Mouse (Mus musculus) heart, embryonic 15.5 days (tissue): ENCODE measurements around the gene Slc5a11. TPM values are rescaled to one million over a fixed set of nuclear protein-coding genes. Genes with fewer than 3 reads are reported as not detected.

Experiments
- ATAC-seq: fragments of 200-750 bp; cut with Nextera tagmentation; replicated peaks from 2 replicates; pipeline ENCODE4 v1.8.0; 2017; ENCODE audit warnings: low read depth, moderate TSS enrichment; ENCODE audit not compliant: insufficient number of reproducible peaks, insufficient read depth, low FRiP score
- H3K27ac ChIP-seq: fragments of 300-500 bp; sonication (generic); 2 replicates; pipeline ENCODE4 v1.5.1; 2015; ENCODE audit warnings: mild to moderate bottlenecking, inconsistent platforms
- H3K27me3 ChIP-seq: fragments of 300-500 bp; sonication (generic); 2 replicates; pipeline ENCODE4 v1.6.1; 2015; ENCODE audit warnings: inconsistent platforms
- H3K36me3 ChIP-seq: fragments of 300-500 bp; sonication (generic); 2 replicates; pipeline ENCODE4 v1.6.1; 2015; ENCODE audit warnings: mild to moderate bottlenecking, inconsistent platforms
- H3K4me1 ChIP-seq: fragments of 300-500 bp; sonication (generic); replicated peaks from 2 replicates; pipeline ENCODE4 v1.6.1; 2015; ENCODE audit warnings: inconsistent platforms
- H3K4me2 ChIP-seq: fragments of 300-500 bp; sonication (generic); 2 replicates; pipeline ENCODE4 v1.6.1; 2015; ENCODE audit warnings: inconsistent platforms, mild to moderate bottlenecking, moderate library complexity
- H3K4me3 ChIP-seq: fragments of 300-500 bp; sonication (generic); 2 replicates; pipeline ENCODE4 v1.5.1; 2015; ENCODE audit warnings: mild to moderate bottlenecking, inconsistent platforms
- H3K9ac ChIP-seq: fragments of 300-500 bp; sonication (generic); 2 replicates; pipeline ENCODE4 v1.6.1; 2015; ENCODE audit warnings: mild to moderate bottlenecking, inconsistent platforms
- H3K9me3 ChIP-seq: fragments of 300-500 bp; sonication (generic); replicated peaks from 2 replicates; pipeline ENCODE4 v1.6.1; 2016; ENCODE audit warnings: inconsistent platforms
- WGBS: fragments of 180-500 bp; shearing (Covaris S2); methylation state at CpG from one replicate; pipeline ENCODE4 v1.1.7; 2015; ENCODE audit warnings: mixed read lengths; 5-methylcytosine and 5-hydroxymethylcytosine counted together
- polyA plus RNA-seq: library from polyadenylated mRNA; unstranded; fragments of >200 nt; fragmentation: Nextera tagmentation; extraction: Ambion mirVana; gene quantifications from 2 replicates; pipeline ENCODE4 v1.2.1, GENCODE M21; 2015

The Slc5a11 gene
- polyA plus RNA-seq, 1 experiment from 2014 or later, result not detected

DNA sequence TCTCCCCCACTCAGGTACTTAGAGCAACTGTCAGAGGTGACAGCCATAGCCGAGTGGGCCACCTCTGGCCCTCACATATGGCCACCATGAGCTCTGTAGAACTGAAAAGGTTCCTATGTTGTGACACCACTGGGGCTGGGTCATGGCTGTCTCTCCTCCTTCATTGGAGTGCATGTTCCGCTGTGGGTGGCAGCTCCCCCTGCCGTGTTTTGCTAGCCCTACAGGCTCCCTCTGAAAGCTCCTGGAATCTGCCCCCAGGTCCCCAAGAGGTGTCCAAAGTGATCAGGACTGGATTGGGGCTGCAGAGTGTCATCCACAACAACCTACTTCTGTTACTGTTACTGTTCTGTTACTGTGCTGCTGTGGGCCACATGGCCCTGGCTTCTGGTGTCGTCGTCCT lies 2.3 kb upstream of the Slc5a11 start:
- Histone ChIP-seq H3K36me3 (no peaks in the 10 kb centered on the region), H3K4me1 (peaks cover 16% of the 10 kb centered on the region), H3K4me3 (no peak overlapping the region), H3K27me3 (no peaks in the 10 kb centered on the region), H3K9ac (no peak overlapping the region), H3K27ac (no peak overlapping the region), H3K9me3 (no peaks in the 10 kb centered on the region), H3K4me2 (no peak overlapping the region)
- WGBS, result 81% methylated on average over 5 of the region's 5 CpGs
- ATAC-seq, result no peak

DNA sequence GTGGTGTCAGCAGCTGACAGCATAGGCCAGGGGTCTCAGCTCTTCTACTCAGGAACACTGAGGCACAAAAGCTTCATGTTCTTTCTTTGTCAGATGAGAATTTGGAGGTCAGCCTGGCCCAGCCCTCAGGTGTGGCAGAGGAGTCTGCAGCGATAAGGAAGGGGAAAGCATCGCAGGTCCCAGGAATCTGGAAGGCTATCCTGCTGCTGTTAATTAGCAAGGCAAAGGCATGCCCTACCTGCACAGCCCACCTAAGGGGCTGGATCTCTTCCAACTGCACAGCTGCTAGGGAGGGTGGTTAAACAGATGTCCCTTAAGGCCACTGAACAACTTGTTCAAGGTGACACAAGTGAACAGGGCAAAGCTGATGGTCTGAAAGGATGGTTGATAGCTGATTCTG lies 558 bp downstream of the Slc5a11 start:
- Histone ChIP-seq H3K4me2 (no peak overlapping the region), H3K4me3 (no peak overlapping the region), H3K27ac (no peak overlapping the region), H3K36me3 (no peaks in the 10 kb centered on the region), H3K27me3 (no peaks in the 10 kb centered on the region), H3K4me1 (peaks cover 12% of the 10 kb centered on the region), H3K9ac (no peak overlapping the region), H3K9me3 (no peaks in the 10 kb centered on the region)
- 65% methylated on average over 2 of the region's 2 CpGs for WGBS
- no peak for ATAC-seq

DNA sequence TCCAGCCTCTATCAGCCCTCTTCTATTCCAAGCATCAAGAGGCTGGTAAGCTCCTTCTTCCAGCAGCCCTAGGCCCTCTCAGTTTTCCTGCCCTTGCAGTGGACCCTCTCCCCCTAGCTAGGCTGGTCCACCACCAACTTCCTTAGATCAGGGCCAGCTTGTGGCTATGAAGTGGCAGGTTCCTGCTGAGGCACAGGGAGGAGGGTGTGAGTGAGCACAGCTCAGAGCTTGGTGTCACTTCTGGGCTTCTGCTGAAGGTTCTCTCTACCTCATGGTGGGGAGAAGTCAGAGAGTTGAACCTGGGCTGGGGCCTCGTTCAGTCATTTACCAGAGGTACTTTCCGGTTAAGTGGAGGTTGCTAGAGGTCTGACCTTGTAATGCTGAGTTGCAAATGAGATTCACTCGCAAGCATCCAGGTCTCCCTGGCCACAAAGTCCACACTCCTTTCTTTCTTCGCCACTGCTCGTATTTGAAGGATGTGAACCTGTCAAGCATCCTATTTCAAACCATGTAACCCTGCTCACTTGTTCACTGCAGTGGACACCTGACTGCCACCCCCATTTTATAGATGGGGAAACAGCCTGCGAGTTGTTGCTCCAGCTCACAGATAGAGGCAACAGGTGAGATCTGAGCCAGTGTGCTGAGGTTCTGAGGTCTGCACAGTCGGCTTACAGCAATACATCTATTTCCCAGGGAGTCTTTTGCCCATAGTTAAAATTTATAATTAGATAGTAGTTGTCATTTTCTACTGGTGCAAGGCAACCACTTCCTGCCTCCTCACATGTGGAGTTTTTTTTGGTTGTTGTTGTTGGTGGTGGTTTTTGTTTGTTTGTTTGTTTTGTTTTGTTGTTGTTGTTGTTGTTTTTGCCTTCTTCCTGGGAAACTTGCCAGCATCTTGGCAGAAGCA lies 3.1 kb downstream of the Slc5a11 start:
- Histone ChIP-seq H3K27me3 (no peaks in the 10 kb centered on the region), H3K36me3 (no peaks in the 10 kb centered on the region), H3K4me3 (no peak overlapping the region), H3K27ac (no peak overlapping the region), H3K4me1 (peaks cover 13% of the 10 kb centered on the region), H3K9ac (no peak overlapping the region), H3K9me3 (no peaks in the 10 kb centered on the region), H3K4me2 (no peak overlapping the region)
- ATAC-seq, result no peak
- 62% methylated on average over 7 of the region's 7 CpGs for WGBS

DNA sequence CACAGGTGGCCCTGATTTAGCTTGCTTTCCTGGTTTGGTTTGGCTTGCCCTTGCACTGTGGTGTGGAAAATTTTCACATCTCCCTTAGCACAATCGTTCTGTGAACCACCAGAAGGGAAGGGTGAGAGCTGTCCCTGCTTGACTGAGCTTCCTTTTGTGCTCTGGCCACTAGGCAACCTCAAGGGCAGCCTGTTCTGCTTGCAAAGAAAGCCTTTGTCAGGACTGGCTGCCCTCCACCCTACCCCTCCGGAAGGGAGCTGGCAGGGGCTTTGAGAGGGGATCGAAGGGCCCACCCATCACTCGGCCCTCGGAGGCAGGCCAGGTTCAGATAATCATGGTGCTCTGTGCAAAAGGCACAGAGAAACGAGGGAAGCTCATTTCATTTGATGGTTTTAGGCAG lies 4.0 kb downstream of the Slc5a11 start:
- Histone ChIP-seq H3K4me2 (no peak overlapping the region), H3K9me3 (no peaks in the 10 kb centered on the region), H3K27me3 (no peaks in the 10 kb centered on the region), H3K4me3 (no peak overlapping the region), H3K9ac (no peak overlapping the region), H3K4me1 (peaks cover 13% of the 10 kb centered on the region), H3K27ac (no peak overlapping the region), H3K36me3 (no peaks in the 10 kb centered on the region)
- no peak for ATAC-seq
- 39% methylated on average over 6 of the region's 6 CpGs for WGBS

DNA sequence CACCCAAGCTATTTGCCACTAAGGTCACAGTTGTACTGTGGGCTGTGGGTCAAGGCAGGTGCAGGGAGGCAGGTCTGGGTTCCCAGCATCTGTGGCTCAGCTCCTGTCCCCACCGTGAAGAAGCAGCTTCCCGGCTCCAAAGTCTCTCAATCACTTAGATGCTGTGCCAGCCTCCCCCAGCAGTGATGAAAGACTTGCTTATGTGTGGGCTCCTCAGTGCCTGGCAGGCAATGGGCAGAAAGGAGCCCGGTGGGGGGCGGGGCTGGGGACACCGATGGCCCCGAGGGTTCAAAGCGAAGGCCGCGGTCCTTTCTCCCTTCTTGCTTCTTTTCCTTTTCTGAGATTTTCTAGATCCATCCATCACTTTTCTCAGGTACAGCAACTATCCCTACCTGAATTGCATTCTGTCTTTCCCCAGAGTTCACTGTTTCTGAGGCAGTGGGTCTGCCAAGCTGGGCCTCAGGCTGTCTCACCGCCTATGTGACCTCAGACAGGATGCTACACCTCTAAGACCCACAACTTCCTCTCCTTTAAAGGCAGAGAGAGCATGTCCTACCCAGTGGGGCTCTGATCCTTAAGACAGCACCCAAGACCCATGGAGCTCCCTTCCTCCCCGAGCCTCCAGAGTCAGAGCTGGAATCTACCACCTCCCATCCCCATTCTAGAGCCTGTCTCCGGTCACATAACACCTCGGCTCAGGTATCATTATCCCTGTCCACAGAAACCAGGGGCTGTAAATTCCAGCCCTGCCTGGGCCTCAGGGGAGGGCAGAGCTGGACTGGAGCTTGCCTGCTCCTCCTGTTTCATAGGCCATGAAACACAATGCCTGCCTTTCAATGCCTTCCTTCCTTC lies 5.4 kb downstream of the Slc5a11 start:
- ATAC-seq, result no peak
- Histone ChIP-seq H3K27ac (no peak overlapping the region), H3K36me3 (no peaks in the 10 kb centered on the region), H3K4me1 (peaks cover 6% of the 10 kb centered on the region; the same call in 1 of the 2 replicates), H3K9ac (no peak overlapping the region), H3K4me2 (no peak overlapping the region), H3K9me3 (no peaks in the 10 kb centered on the region), H3K4me3 (no peak overlapping the region), H3K27me3 (no peaks in the 10 kb centered on the region)
- WGBS, result 70% methylated on average over 13 of the region's 13 CpGs

DNA sequence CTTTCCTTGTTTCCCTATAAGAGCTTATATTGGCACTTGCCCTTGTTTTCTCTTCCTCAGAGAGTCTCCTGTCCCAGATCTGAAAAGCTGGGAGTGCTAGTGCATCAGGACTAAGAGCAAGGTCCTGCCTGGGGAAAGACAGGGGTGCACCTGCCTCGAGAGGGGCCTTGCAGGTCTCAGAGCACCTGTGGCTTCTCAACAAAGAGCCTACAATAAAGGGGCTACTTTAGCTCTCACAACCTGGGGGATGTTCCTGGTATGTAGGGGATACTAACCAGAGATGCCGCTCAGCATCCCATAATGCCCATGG lies 6.0 kb downstream of the Slc5a11 start:
- 76% methylated on average over 2 of the region's 2 CpGs for WGBS
- Histone ChIP-seq H3K27me3 (no peaks in the 10 kb centered on the region), H3K4me3 (no peak overlapping the region), H3K36me3 (no peaks in the 10 kb centered on the region), H3K9me3 (no peaks in the 10 kb centered on the region), H3K27ac (no peak overlapping the region), H3K4me2 (no peak overlapping the region), H3K9ac (no peak overlapping the region), H3K4me1 (peaks cover 6% of the 10 kb centered on the region; the same call in 1 of the 2 replicates)
- no peak for ATAC-seq

DNA sequence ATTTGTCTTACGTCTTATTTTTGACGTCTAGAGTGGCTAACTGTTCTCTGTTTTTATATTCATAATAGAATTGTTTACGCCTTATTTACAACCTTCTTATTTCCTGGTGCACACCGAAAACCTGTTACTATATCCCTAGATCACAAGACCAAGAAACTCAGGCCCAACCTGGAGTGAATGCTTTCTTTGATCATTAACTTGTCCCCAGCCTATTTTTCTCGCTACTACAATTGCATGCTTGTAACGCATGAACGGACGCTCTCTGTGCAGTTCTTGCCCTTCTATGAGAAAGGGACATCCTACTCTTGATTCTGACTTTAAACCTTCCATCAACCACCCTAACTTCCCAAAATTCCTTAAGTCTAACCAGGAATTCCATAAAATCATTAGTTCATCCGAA lies 9.5 kb downstream of the Slc5a11 start:
- no peak for ATAC-seq
- no peaks in the 10 kb centered on the region for H3K36me3 ChIP-seq
- 83% methylated on average over 9 of the region's 9 CpGs for WGBS

DNA sequence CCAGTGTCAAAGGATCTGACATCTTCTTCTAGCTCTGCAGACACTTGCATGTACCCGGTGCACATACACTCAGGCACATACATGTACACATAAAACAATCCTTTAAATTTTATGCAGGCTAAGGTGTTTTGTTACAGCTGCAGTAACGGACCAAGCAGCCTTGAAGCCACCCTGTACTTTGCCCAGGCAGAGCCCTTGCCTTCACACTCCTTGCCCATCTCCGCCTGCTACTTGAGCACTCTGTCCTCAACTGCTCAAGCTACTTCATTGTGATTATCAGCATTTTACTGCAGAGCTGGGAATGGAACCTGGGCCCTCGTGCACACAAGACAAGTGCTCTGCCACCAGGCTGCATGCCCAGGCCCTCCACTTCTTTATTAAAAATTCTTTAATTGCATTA lies 10.6 kb downstream of the Slc5a11 start:
- ATAC-seq, result no peak
- Histone ChIP-seq H3K27me3 (no peaks in the 10 kb centered on the region), H3K4me3 (no peak overlapping the region), H3K9me3 (no peaks in the 10 kb centered on the region), H3K4me2 (no peak overlapping the region), H3K4me1 (peaks cover 8% of the 10 kb centered on the region), H3K36me3 (no peaks in the 10 kb centered on the region), H3K27ac (no peak overlapping the region), H3K9ac (no peak overlapping the region)
- WGBS, result 81% methylated on average over 4 of the region's 4 CpGs

More for the DNA sequence above, 9.5 kb downstream of the Slc5a11 start:
- no peaks in the 10 kb centered on the region for H3K9me3 ChIP-seq
- no peak overlapping the region for H3K4me3 ChIP-seq
- H3K9ac ChIP-seq, result no peak overlapping the region
- H3K27ac ChIP-seq, result no peak overlapping the region
- H3K27me3 ChIP-seq, result no peaks in the 10 kb centered on the region
- no peak overlapping the region for H3K4me2 ChIP-seq
- peaks cover 9% of the 10 kb centered on the region for H3K4me1 ChIP-seq

DNA sequence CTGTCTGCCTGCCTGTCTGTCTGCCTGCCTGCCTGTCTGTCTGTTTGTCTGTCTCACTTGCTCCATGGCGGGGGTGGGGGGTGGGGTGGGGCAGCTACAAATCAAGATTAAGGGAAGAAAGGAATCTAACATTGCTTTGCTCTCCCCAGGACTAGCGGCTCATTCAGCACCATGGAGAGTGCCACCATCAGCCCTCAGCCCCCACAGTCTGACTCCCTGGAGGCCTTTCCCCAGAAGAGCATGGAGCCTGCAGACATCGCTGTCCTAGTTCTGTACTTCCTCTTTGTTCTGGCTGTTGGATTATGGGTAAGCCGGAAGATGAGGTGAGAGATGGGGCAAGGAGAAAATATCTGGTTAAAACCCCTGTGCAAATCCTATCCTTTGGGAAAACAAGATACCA lies 20.9 kb downstream of the Slc5a11 start:
- no peak overlapping the region for H3K9ac ChIP-seq
- 14% methylated on average over 4 of the region's 4 CpGs for WGBS
- H3K4me2 ChIP-seq, result no peak overlapping the region
- no peaks in the 10 kb centered on the region for H3K9me3 ChIP-seq
- no peak overlapping the region for H3K4me3 ChIP-seq
- H3K27ac ChIP-seq, result no peak overlapping the region
- ATAC-seq, result no peak
- H3K36me3 ChIP-seq, result no peaks in the 10 kb centered on the region
- no peaks in the 10 kb centered on the region for H3K4me1 ChIP-seq
- H3K27me3 ChIP-seq, result no peaks in the 10 kb centered on the region

DNA sequence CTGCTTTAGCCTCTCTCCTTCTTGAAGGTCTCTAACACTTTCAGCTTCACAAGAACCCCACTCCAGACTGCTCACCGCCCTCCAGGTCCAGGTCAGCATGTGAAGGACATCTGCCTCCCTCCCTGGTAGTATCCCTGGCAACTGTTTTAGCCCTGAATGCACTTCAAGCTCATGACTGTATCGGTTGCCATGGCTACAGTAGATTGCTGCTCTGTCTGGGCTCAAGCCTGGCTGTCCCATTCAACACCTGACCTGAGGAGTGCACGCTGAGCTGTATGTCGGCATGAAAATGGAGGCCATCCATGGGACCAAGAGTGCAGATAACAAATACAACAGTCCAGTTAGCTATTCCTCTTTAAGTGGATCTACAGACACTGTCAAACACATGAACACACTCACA lies 24.0 kb downstream of the Slc5a11 start:
- H3K4me1 ChIP-seq, result 0 out of 2 replicates have a peak, but pooled peaks cover 6% of the 10 kb centered on the region
- 47% methylated on average over 4 of the region's 4 CpGs for WGBS
- no peak overlapping the region for H3K4me3 ChIP-seq
- no peak overlapping the region for H3K4me2 ChIP-seq
- H3K9ac ChIP-seq, result no peak overlapping the region
- H3K27ac ChIP-seq, result no peak overlapping the region
- H3K27me3 ChIP-seq, result no peaks in the 10 kb centered on the region
- H3K36me3 ChIP-seq, result no peaks in the 10 kb centered on the region
- ATAC-seq, result no peak
- H3K9me3 ChIP-seq, result no peaks in the 10 kb centered on the region

DNA sequence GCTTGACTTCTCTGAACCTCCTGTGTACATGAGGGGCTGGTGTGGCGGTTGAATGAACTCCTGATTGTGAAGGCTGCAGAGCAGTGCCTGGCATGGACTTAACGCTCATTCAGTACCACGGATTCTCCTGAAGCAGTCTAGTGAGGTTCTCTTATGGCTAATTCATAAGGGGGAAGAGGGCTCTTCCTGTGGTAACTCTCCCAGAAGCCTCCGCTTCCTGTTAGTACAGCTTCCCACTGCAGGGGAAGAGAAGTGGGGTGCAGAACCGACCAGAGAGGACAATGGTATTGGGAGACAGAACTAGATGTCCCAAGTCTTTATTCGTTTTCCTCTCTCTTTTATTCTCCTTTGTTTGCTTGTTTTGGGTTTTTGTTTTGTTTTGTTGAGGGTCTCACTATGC lies 25.5 kb downstream of the Slc5a11 start:
- no peaks in the 10 kb centered on the region for H3K36me3 ChIP-seq
- no peak overlapping the region for H3K4me2 ChIP-seq
- H3K4me3 ChIP-seq, result no peak overlapping the region
- no peaks in the 10 kb centered on the region for H3K9me3 ChIP-seq
- peaks cover 12% of the 10 kb centered on the region; the same call in 1 of the 2 replicates for H3K4me1 ChIP-seq
- H3K9ac ChIP-seq, result no peak overlapping the region
- no peaks in the 10 kb centered on the region for H3K27me3 ChIP-seq
- 64% methylated on average over 6 of the region's 6 CpGs for WGBS
- ATAC-seq, result no peak
- no peak overlapping the region for H3K27ac ChIP-seq
